Mouse (Mus musculus) heart, postnatal 0 days (tissue): Measurements from ENCODE around the gene Dyrk2. TPM values are rescaled to one million over a fixed set of nuclear protein-coding genes. Genes with fewer than 3 reads are reported as not detected.
A peak's percentile ranks its signal among the peaks of the same experiment; 100 is the strongest.

Experiments
- ATAC-seq: fragments of 200-750 bp; cut with Nextera tagmentation; 2 replicates; pipeline ENCODE4 v1.8.0; 2017; ENCODE audit warnings: low read depth, moderate number of reproducible peaks, moderate library complexity; ENCODE audit not compliant: insufficient read depth
- DNase-seq: peaks from one replicate; pipeline ENCODE4 v3.0.0-alpha.2; 2016; ENCODE audit warnings: low spot score
- H3K27ac ChIP-seq: fragments of 300-500 bp; sonication (generic); 2 replicates; pipeline ENCODE4 v1.5.1; 2014; ENCODE audit warnings: low read depth, mild to moderate bottlenecking
- H3K27me3 ChIP-seq: fragments of 300-500 bp; sonication (generic); 2 replicates; pipeline ENCODE4 v1.6.1; 2014; ENCODE audit warnings: low read length, mixed read lengths; ENCODE audit not compliant: control insufficient read depth, insufficient read depth
- H3K36me3 ChIP-seq: fragments of 300-500 bp; sonication (generic); replicated peaks from 2 replicates; pipeline ENCODE4 v1.6.1; 2014; ENCODE audit warnings: low read length, mixed read lengths; ENCODE audit not compliant: control insufficient read depth, insufficient read depth
- H3K4me1 ChIP-seq: fragments of 300-500 bp; sonication (generic); 2 replicates; pipeline ENCODE4 v1.6.1; 2014; ENCODE audit warnings: antibody characterized with exemption; ENCODE audit not compliant: control insufficient read depth, insufficient read depth
- H3K4me2 ChIP-seq: fragments of 300-500 bp; sonication (generic); 2 replicates; pipeline ENCODE4 v1.6.1; 2014; ENCODE audit warnings: low read depth, mild to moderate bottlenecking, low read length, moderate library complexity
- H3K4me3 ChIP-seq: fragments of 300-500 bp; sonication (generic); 2 replicates; pipeline ENCODE4 v1.5.1; 2014; ENCODE audit warnings: low read depth, low read length
- H3K9ac ChIP-seq: fragments of 300-500 bp; sonication (generic); replicated peaks from 2 replicates; pipeline ENCODE4 v1.6.1; 2014; ENCODE audit warnings: low read depth, low read length, mixed read lengths
- H3K9me3 ChIP-seq: fragments of 300-500 bp; sonication (generic); replicated peaks from 2 replicates; pipeline ENCODE4 v1.6.1; 2016; ENCODE audit warnings: low read length; ENCODE audit not compliant: control insufficient read depth
- CTCF ChIP-seq: IDR thresholded peaks from 2 replicates; pipeline ENCODE4 v1.5.1; 2016; ENCODE audit warnings: antibody characterized with exemption, control low read depth, low read depth
- EP300 ChIP-seq: IDR thresholded peaks from 2 replicates; pipeline ENCODE4 v1.6.1; 2016; ENCODE audit warnings: antibody characterized with exemption, low read depth
- WGBS: fragments of 180-500 bp; shearing (Covaris S2); extraction: QIAGEN DNeasy Blood & Tissue Kit; methylation state at CpG from one replicate; pipeline ENCODE4 v1.1.7; 2014; 5-methylcytosine and 5-hydroxymethylcytosine counted together
- polyA plus RNA-seq: library from polyadenylated mRNA; unstranded; fragments of >200 nt; fragmentation: Nextera tagmentation; extraction: Ambion mirVana; gene quantifications from 2 replicates; pipeline ENCODE4 v1.2.1, GENCODE M21; 2015
- total RNA-seq: library from RNA; depleted of rRNA; stranded (reverse); fragments of >200 nt; gene quantifications from 2 replicates; pipeline ENCODE4 v1.2.3, GENCODE M21; 2014; ENCODE audit warnings: low replicate concordance

Gene Dyrk2
- total and polyA plus RNA-seq, 2 experiments from 2014 or later, result 9.8 to 65.7 TPM

DNA sequence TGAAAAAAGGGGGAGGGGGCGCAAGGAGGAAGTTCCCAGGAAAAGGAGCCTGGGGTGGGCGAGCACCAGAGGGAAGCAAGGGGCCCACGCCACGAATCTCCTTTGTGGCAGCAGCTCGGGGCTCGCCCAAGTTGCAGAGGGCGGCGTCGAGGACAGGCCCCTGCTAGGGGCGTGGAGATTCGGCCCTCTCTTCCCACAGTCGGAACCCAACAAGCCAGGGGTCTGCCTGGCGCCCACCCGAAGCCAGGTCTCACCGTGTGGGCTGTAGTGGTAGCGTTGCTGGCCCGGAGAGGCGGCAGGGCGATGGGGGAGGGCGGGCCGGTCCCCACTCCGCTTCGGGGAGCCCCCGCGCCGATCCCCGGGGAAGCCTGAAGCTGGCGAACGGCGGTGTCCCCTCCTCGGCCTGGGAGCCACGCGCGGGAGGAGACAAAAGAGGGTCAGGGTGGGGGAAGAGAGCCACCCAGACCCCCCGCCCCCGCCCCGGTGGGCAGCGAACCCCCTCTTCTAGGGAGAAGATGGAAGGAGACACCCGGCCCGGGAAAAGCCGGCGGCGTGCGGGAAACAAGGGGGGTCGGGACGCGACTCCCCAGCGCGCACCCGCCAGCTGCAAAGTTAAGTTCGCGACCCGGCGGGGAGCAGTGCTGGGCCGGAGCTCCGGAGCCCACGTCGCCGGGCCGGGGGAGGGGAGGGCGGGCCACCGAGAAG, 2.0 kb downstream of the Dyrk2 start:
- Histone ChIP-seq H3K4me2 (peak overlapping the region; percentile 87), H3K36me3 (peaks cover 23% of the 10 kb centered on the region), H3K27me3 (no peaks in the 10 kb centered on the region), H3K4me1 (peaks cover 28% of the 10 kb centered on the region), H3K4me3 (peak overlapping the region; percentile 98), H3K9me3 (no peaks in the 10 kb centered on the region), H3K9ac (peak overlapping the region; percentile 100), H3K27ac (peak overlapping the region; percentile 99)
- WGBS, result 0% methylated on average over 39 of the region's 62 CpGs
- DNase-seq (peak; percentile 30), ATAC-seq (peak; percentile 27)
- TF ChIP-seq CTCF (no peak), EP300 (no peak)

DNA sequence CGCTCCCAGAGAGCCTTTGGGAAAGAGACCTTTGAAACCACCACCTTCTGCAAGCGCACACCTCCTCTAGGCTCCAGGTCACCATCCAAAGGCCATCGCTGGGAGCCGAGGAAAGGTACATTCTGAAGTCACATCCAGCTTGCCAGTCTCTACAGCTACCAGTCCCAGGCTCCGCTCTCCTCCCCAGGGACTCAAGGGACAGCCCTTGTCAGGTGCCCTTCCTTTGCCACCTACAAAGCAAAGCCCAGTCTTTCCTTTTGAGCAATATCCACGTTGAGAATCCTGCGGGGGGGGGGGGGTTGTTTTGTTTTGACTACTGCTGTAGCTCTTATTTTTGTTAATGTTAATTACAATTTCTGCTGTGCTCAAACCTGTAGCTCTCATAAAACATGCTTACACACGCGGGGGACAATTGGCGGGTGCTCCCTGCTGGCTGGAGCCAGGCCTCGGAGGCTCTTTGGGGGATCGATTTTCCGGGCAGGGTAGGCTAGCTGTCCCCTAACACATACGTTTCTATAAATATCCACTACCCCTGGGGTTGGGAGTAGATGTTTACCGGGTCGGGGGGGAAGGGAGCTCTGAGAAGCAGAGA, 2.6 kb downstream of the Dyrk2 start:
- H3K9me3 ChIP-seq, result no peaks in the 10 kb centered on the region
- no peaks in the 10 kb centered on the region for H3K27me3 ChIP-seq
- H3K36me3 ChIP-seq, result peaks cover 29% of the 10 kb centered on the region
- WGBS, result 8% methylated on average over 16 of the region's 16 CpGs
- peak overlapping the region; percentile 99 for H3K27ac ChIP-seq
- peak; percentile 13; the same call in 1 of the 2 replicates for TF ChIP-seq CTCF
- no peak for TF ChIP-seq EP300
- peak overlapping the region; percentile 87 for H3K4me2 ChIP-seq
- no peak for ATAC-seq
- peak overlapping the region; percentile 98 for H3K4me3 ChIP-seq
- DNase-seq, result no peak
- peak overlapping the region; percentile 100 for H3K9ac ChIP-seq
- peaks cover 34% of the 10 kb centered on the region for H3K4me1 ChIP-seq

DNA sequence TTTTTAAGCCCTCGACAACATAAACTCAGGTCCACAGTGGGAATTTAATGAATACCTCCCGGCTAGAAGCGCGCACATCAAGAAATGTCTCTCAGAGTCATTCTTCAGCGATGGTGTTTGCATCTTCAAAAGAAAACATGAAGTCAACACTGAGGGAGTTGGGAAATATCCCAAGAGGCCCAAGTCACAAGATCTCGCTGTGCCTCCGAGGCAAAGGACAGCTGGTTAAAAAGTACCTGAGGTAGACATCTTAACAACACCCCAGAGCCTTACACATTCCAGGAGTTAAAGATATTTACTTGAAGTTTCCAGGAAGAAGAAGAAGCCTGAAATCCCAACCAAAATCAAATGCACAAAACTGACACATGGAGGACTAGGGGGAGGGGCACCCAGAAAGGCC, 5.0 kb downstream of the Dyrk2 start:
- Histone ChIP-seq H3K27ac (no peak overlapping the region), H3K4me1 (peaks cover 39% of the 10 kb centered on the region), H3K9me3 (no peaks in the 10 kb centered on the region; the same call in none of the 2 replicates), H3K4me2 (no peak overlapping the region), H3K27me3 (no peaks in the 10 kb centered on the region), H3K4me3 (no peak overlapping the region), H3K9ac (no peak overlapping the region), H3K36me3 (peaks cover 51% of the 10 kb centered on the region)
- TF ChIP-seq CTCF (no peak), EP300 (no peak)
- WGBS, result 94% methylated on average over 7 of the region's 7 CpGs
- DNase-seq (no peak), ATAC-seq (no peak)

DNA sequence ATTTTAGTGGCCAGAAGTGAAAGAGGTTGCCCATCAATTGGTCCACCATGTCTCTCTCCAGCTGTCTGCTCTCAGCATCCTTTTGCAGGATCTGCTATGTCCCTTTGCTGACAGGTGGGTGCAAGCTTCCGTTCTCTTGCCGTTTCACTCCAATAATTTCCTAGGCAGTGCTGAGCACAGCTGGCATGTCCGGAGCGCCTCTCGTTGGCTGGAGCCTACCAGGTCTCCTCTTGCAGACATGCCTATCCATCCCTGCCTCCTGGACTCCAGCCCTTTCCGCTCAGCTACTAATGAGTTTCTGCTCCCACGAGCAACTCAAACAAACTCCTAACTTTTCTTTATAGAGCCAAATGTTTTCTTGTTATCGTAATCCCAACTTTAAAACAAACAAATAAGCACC, 6.4 kb downstream of the Dyrk2 start:
- H3K27ac ChIP-seq, result no peak overlapping the region
- DNase-seq, result no peak
- H3K4me2 ChIP-seq, result no peak overlapping the region
- H3K4me3 ChIP-seq, result no peak overlapping the region
- peaks cover 37% of the 10 kb centered on the region for H3K4me1 ChIP-seq
- no peak for ATAC-seq
- no peaks in the 10 kb centered on the region; the same call in none of the 2 replicates for H3K9me3 ChIP-seq
- no peaks in the 10 kb centered on the region for H3K27me3 ChIP-seq
- peaks cover 65% of the 10 kb centered on the region for H3K36me3 ChIP-seq
- TF ChIP-seq CTCF (no peak), EP300 (no peak)
- 67% methylated on average over 8 of the region's 8 CpGs for WGBS
- H3K9ac ChIP-seq, result no peak overlapping the region

DNA sequence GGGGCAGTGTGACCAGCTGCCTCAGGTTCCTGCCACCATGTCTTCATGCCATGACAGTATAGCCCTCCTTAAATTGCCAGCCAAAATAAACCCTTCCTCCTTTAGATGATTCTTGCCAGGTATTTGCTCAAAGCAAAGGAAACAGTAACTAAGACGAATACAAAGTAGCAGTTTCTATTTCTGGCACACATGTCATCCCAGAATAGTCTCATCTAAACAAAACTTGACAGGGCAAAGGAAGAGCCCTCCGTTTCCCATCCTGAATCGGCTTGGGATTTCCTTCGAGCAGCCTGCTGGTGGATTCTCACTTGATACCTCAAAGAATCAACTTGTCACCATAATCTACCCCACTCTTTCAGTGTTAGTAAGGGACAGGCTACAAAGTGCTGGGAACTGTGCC, 7.8 kb downstream of the Dyrk2 start:
- ATAC-seq, result no peak
- Histone ChIP-seq H3K9me3 (no peaks in the 10 kb centered on the region; the same call in none of the 2 replicates), H3K27ac (peak overlapping the region; percentile 70), H3K36me3 (peaks cover 72% of the 10 kb centered on the region), H3K4me3 (no peak overlapping the region), H3K4me1 (peaks cover 40% of the 10 kb centered on the region), H3K9ac (no peak overlapping the region), H3K4me2 (no peak overlapping the region), H3K27me3 (no peaks in the 10 kb centered on the region)
- DNase-seq, result no peak
- TF ChIP-seq CTCF, result no peak
- TF ChIP-seq EP300, result no peak
- WGBS, result 17% methylated on average over 4 of the region's 4 CpGs
